Mouse (Mus musculus) brain, embryonic 18.5 days (tissue): ENCODE measurements around the gene Olfr1110.
"Not testable (repeated sequence)": the region's sequence is repeated elsewhere in the genome, so short reads cannot be mapped to it uniquely, and the experiment has no call there.

ENCODE experiments used
- DNase-seq: peaks from one replicate; pipeline ENCODE4 v3.0.0-alpha.2; 2012; ENCODE audit warnings: low read depth, low spot score

Gene Olfr1110

DNA sequence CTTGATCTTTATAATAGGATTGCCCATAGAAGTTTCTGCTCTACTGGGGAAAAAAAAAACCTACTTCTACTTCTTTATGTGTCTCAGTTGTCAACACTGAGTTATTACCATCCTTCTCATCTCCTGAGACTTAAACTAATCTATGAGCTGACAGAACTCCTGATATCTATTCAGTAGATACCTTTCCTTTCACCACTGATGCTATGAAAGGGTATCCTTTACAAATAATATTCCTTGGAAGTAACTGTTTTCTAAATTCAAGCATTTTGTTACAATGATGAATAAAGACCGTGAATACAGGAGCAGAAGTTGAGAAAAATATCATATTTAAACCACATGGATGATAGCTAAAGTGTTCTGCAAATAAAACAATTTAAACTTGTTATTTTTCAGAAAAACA, at the start of gene Olfr1110:
TSS of gene Olfr1110 (minus strand) at position 101 of the 400 bp plus-strand sequence.
- no peak for DNase-seq

DNA sequence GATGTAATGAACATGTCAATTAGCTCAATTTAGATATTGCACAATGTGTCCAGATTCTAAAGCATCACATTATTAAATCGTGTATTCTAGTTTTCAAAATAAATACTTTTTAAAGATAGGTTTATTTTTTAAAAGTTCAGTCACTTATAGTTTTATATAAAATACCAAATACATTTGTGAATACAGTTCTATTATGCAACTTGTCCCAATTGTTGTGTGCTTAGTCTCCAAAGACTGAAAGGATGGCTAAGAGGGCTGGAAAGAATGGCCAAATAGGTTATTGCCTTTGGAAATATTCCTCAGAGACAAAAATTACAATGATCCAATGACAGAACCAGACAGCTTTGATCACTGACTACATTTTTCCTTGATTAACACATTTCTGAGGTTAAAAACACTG, 47.4 kb upstream of the Olfr1110 start, which contains the start of gene Olfr1112:
TSS of gene Olfr1112 (plus strand) at position 301 of the 400 bp plus-strand sequence.
- DNase-seq, result no peak

DNA sequence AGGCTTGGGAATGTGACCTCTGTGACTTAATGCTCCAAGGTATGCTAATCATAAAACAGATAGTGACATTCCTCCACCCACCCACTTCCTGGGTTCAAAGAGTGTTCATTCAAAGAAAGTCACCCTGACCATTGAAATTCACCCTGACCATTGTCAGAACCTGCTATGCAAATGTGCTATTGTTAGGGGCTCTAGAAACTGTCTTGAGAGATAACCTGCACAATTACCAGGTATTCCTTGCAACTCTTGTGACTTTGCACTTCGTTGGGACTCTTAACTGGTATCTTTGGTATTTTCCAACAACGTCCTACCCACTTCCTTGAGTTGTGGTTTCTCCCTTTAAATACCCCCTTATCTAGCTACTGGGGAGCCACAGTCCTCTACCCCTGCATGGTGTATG, 27.6 kb upstream of the Olfr1110 start:
- not testable (repeated sequence) for DNase-seq

DNA sequence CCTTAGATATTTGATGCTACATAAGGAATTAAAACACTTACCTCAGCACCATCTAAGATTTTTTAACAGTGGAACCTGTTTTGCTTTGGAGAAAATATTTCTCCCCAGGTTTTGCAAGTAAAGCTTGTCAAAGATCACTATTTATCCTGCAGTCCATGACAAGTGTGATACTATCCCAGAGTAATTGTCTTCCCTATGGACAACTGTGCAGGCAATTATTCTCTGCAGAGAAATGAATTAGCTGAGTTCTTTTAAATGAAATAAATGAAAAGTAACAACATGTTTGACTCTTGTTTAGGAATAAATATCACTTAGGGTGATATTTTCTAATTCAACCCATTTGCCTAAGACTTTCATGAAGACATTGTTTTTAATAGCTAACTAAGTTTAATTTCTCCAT, 12.4 kb upstream of the Olfr1110 start, which contains the start of gene Olfr1111:
TSS of gene Olfr1111 (minus strand) at position 101 of the 400 bp plus-strand sequence.
- no peak for DNase-seq

DNA sequence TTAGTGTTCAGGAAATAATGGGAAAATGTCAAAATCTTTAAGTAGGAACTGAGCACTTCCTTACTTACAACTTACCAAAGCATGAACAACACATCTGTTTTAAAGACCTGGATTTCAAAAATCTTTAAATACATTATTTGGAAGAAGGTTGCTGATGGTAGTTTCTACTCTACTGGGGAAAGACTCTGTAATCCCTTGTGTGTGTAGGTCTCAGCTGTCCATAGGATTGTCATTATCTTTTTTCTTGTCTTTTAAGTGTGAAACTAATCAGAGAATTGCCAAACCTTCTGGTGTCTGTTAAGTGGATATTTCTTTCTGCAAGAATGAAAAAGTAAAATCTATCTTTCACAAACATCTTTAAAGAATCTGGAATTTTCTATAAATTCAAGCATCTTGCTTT, 25.6 kb downstream of the Olfr1110 start, which contains the start of gene Olfr259:
TSS of gene Olfr259 (minus strand) at position 101 of the 400 bp plus-strand sequence.
- DNase-seq, result no peak

DNA sequence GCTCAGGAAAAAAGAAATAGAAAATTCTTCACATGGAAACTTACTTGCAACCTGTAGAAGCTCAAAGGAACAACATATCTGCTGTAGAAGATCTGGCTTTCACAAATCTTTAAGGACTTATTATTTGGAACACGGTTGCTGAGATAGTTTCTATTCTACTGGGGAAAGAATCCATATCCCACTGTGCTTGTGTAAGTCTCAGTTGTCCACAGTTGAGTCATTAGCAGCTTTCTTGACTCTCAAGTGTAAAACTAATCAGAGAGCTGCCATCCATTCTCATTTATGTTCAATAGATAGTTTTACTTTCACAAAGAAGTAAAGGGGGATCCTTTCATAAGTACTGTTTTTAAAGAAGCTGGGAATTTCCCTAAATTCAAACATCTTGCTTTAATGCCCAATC, 44.2 kb downstream of the Olfr1110 start, which contains the start of gene Olfr1109:
TSS of gene Olfr1109 (minus strand) at position 101 of the 400 bp plus-strand sequence.
- DNase-seq, result no peak
